Mouse (Mus musculus): ENCODE measurements around the gene Ubqln4. TPM values are rescaled to one million over a fixed set of nuclear protein-coding genes. Genes with fewer than 3 reads are reported as not detected.

Gene Ubqln4
- polyA plus RNA-seq, 1 experiment: 68.4 TPM

DNA sequence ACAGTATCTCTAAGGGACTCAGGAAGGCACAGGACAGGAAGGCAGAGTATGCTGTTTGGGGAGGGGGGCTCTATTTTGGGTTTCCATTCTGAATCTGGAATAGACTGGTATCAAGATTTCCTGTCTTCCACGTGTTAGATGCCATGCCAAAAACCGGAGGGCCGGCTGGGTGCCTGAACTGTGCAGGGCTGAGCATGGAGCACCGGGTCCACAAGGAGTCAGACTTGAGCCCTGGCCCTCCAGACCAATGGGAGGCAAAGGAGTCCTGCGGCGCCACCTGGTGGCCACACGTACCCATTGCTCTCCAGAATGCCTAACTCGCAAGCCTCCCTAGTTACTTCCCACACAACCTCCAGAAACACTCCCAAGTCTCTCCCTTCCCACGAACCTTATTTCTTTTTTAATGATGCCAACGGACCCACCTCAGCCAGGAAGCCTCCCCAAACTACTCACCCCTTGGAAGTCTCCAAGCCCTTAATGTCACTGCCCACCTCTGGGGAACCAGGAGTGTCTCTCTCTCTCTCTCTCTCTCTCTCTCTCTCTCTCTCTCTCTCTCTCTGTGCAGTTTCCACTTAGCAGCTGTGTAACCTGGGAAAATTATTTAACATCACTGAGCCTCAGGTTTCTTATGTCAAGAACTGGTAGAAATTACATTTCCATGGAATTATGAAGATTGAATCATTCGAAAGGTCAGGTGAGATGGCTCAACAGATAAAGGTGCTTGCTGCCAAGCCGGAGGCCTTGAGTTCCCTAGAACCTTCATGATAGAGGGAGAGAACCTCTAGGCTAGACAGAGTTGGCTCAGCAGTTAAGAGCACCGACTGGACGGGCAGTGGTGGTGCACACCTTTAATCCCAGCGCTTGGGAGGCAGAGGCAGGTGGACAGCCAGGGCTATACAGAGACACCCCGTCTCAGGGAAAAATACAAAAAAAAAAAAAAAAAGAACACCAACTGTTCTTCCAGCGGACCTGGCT is 27.1 kb upstream of the Ubqln4 start:
- DNase-seq (ENCODE audit: low read depth): no peak

DNA sequence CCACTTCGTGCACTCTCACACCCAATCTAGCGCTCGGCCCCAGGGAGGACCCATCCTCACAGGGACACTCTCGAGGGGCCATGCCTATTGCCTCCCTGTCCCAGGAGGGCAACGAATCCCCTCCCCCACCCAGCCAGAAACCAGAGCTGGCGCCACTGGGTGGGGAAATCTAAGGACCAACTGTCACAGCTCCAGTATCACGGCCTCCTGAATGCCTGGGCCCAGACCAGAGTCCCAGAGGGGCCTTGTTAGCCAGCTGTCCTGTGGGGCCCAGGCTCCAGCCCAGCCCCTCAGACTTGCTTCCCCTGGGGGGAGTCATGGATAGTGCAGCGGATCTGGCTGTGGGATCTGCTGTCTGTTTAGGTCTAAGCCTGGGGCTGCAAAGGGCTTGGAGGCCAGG is 26.0 kb upstream of the Ubqln4 start:
- DNase-seq (ENCODE audit: low read depth): no peak

DNA sequence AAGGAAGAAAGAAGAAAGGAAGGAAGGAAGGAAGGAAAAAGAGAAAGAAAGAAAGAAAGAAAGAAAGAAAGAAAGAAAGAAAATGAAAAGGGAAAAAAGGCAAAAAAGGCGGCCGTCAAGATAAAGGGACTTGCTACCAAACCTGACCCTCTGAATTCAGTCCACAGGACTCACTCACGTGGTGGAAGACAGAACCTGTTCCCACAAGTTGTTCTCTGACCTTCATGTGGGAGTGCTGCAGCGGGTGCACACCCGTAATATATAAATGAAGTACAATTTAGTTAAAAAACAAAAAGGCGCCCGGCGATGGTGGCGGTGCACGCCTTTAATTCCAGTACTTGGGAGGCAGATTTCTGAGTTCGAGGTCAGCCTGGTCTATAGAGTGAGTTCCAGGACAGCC is 24.9 kb upstream of the Ubqln4 start:
- DNase-seq (ENCODE audit: low read depth): no peak

DNA sequence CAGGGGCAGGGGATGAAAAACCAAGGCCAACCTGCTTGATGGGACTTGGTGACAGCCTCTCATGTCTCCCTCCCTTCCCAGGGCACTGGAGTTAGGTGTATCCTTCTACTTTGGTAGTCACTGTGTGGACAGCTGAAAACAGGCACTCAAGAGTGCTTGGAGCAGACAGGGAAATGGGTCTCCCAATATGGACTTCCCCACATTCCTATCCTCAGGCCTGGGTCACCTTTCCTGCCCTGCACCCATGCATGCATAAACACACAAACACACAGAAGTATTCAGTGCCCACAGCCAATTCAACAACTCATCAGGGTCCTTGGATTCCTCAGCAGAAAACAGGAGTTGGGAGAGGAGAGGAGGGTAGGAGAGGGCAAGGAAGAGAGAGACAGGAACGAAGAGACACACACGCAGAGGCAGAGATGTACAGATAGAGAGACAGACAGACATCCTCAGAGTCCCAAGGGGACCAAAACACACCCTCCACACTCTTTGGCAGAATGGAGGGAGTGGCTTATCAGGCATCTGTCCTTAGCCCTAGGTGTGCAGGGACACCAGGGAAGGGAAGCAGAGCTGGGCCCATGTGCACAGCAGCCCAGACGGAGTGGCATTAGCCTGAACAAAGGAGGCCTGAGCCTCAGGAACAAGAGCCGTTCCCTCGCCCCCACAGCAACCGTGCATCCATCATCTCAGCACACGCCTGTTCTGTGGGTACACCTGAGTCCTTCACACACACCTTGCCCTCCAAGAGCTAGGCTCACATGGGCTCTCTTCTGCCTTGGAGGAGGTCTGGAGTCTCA is 24.2 kb upstream of the Ubqln4 start:
- DNase-seq (ENCODE audit: low read depth): no peak

DNA sequence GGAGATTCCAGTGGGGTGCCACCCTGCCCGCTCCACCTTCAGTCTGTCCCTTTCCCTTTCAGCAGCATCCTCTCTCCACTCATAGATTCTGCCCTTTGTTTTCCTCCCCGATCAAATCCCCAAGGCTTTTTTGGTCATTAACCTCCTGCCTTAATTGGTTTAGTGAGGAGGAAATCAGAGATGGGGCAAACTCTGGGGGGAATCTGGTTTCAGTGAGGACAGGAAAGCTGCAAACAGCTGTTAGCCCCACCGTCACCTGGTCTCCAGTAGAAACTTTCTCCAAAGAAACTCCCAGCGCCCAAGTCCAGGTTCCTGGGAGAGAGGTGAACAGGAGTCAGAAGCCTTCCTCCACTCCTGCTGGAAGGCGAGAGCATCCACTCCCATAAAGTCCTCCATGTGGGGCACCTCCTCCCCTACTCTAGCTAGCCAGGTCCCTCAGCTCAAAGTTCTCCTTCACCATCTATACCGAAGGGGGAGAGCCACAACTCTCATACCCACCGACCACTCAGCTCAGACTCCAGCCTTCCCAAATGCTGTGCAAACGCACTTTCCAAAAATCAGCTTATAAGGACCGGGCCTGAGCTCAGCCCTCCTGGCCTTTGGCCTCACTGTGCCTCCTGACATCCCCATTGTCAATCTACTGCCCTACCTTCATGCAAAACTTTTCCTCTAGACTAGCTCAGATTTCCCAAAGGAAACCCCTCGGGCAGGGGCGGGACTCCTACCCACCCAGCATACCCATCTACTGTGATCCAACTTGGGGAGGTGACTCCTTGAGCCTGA is 23.3 kb upstream of the Ubqln4 start:
- DNase-seq (ENCODE audit: low read depth): no peak

DNA sequence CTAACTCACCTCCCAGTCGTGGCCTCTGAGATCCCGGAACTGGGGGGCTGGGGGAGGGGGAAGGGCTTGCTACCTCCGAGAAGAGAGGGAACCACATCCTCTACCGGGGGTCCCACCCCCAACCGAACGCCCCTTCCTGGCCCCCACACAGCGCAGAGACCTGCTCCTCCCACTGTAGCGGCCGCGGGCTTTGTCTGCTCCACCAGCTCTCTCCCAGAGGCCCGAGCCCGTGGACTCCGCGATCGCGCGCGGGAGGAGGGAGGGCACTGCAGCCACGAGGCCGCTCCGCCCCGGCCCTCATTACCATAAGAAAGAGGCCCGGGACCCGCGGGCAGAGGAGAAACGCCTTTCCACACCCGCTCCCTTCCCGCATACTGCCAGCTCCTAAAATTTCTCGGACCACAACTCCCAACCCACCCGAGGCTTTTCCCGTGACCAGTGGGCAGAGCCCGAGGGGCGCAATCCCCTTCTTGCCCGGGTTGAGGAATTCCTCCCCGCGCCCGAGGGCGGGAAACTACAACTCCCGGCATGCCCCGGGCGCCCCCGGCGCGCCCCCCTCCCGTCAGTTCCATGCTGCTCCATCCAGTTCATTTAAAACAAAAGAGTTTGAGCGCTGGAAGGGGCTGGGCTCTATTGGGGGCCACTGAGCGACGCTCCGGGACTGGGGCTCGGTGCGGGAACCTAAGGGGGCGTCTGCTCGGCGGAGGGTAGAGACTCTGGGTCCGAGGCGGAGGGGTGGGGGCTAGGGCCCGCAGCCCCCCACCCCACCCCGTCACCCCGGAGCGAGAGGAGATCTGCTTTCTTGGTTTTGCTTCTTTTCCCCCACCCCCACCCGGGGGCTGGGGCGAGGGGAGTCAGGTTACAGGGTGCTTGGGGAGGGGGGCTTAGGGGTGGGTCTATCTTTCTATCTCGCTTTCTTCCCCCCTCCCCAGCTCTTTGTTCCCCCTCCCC is 21.9 kb upstream of the Ubqln4 start:
- no peak for DNase-seq (ENCODE audit: low read depth)

DNA sequence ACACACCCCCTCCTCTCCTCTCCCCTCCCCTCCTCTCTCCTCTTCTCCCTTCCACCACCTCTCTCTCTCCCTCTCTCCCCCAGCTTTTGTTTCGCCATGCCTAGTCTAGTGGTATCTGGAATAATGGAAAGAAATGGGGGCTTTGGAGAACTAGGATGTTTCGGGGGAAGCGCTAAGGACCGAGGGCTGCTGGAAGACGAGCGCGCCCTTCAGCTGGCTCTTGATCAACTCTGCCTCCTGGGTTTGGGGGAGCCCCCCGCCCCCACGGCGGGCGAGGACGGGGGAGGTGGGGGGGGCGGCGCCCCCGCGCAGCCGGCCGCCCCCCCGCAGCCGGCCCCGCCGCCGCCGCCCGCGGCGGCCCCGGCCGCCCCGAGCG is 21.3 kb upstream of the Ubqln4 start, which contains the start of gene Mex3a:
Gene Mex3a (plus strand): TSS at position 97 of the 376 bp plus-strand sequence.
- no peak for DNase-seq (ENCODE audit: low read depth)

DNA sequence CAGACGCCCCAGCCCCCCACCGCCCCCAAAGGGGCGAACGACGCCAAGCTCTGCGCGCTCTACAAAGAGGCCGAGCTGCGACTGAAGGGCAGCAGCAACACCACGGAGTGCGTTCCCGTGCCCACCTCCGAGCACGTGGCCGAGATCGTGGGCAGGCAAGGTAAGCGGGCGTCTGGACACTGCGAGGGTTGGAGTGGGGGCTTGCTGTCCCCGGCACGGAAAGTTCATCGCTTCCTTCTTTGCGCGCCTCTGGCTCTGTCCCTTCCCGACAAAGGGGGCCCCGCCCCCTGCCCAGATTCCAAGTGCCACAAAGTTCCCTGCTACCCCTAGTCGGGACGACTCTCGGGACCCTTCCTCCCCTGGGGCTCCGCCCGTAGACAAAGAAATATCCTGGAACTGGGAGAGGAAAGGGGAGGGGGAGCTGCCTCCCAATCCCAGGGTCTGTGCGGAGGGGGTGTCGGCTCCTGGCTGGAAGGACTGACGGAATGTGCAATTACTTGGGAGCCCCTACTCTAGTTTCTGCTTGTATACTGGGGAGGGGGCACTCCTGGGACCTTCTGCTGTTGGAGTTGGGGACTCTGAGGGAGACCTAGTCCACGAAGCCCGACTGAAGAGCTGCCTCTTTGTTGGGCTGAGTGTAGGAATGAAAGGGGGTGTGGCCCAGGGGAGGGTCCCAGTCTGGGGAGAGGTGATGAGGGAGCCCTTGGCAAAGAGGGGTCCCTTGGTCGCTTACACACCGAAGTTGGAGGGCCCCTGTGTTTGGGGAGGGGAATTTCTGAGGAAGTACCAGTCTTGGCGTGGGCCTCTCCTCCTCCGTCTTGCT is 20.7 kb upstream of the Ubqln4 start:
- DNase-seq (ENCODE audit: low read depth): no peak

DNA sequence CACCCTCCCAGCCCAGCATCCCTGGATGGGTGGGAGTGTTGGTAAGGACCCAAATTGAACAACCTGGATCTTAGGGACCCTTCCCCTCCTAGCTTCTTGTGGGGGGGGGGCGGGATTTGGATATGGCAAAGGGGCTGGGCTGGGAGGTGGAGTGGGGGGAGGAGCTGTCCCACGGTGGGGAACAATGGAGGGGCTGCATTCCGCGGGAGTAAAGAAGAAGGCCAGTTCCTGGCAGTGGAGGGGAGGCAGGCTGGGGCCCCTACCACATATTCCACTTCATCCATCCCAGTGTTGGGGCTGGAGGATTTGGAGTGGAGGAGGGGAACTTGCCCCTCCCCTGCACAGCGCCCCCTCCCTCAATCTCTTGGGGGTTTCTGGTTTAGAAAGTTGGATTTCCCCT is 19.9 kb upstream of the Ubqln4 start:
- DNase-seq (ENCODE audit: low read depth): no peak

DNA sequence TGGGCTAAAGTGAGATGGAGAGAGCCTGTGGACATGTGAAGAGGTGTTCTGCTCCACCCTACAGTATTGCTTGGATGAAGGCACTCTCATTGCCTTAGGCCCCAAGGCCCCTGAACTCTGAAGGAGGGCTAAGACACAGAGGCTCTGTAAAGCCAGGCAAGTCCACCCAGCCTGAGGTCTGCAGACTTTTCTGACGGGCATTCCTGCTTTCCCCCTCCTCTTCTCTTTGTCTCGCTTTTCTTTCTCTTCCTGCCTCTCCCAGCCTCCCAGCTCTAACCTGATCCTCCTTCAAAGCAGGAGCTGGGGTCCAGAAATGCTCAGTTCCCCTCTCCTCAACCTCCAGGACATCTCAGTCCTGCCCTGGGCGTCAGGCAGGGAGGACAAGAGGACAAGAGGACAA is 18.6 kb upstream of the Ubqln4 start:
- DNase-seq (ENCODE audit: low read depth): no peak

DNA sequence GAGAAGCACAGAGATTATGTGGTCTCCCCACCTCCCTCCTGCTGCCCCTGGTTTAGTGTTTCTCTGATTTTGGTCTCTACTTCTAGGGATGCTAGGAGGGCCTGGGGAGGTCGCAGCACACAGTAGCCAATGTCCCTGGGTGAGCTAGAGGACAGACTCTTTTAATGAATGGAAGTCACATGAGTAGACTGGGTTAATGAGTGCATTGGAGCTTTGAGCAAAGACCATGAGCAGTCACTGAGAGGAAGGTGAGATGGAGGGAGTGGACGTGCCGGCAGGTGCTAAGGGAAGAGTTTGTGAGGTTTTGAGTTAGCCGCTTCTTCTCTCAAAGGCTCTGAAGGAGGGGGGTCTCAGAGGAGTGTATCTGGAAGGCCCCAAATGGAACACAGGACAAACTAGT is 18.0 kb upstream of the Ubqln4 start:
- no peak for DNase-seq (ENCODE audit: low read depth)

DNA sequence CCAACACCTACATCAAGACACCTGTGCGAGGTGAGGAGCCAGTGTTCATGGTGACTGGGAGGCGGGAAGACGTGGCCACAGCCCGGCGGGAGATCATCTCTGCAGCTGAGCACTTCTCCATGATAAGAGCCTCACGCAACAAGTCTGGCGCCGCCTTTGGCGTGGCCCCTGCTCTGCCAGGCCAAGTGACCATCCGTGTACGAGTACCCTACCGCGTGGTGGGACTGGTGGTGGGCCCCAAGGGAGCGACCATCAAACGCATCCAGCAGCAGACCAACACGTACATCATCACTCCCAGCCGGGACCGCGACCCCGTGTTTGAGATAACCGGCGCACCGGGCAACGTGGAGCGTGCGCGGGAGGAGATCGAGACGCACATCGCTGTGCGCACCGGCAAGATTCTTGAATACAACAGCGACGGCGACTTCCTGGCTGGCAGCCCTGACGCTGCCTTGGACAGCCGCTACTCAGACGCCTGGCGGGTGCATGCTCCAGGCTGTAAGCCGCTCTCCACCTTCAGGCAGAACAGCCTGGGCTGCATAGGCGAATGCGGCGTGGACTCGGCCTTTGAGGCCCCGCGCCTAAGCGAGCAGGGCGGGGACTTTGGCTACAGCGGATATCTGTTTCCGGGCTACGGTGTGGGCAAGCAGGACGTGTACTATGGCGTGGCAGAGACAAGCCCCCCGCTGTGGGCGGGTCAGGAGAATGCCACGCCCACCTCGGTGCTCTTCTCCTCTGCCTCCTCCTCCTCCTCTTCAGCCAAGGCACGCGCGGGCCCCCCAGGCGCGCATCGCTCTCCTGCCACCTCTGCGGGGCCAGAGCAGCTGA is 17.2 kb upstream of the Ubqln4 start:
- DNase-seq (ENCODE audit: low read depth): no peak

DNA sequence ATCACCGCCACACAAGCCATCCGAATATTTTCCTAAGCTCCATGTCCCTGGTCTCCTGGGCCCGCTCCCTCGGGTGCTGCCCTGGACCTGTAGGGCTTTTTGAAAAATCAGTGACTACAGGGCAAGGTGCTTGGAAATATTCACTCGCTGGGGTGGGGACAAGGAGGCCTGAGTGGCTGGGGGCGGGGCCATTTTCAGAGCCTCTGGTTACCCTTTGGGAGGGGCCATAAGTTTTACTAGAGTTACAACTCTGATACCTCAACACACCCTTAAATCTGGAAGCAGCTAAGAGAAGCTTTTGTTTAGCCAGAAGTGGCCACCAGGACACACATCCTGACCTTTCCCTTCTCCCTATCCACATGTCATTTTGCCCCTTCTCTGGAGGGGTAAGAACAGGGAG is 16.4 kb upstream of the Ubqln4 start:
- no peak for DNase-seq (ENCODE audit: low read depth)

DNA sequence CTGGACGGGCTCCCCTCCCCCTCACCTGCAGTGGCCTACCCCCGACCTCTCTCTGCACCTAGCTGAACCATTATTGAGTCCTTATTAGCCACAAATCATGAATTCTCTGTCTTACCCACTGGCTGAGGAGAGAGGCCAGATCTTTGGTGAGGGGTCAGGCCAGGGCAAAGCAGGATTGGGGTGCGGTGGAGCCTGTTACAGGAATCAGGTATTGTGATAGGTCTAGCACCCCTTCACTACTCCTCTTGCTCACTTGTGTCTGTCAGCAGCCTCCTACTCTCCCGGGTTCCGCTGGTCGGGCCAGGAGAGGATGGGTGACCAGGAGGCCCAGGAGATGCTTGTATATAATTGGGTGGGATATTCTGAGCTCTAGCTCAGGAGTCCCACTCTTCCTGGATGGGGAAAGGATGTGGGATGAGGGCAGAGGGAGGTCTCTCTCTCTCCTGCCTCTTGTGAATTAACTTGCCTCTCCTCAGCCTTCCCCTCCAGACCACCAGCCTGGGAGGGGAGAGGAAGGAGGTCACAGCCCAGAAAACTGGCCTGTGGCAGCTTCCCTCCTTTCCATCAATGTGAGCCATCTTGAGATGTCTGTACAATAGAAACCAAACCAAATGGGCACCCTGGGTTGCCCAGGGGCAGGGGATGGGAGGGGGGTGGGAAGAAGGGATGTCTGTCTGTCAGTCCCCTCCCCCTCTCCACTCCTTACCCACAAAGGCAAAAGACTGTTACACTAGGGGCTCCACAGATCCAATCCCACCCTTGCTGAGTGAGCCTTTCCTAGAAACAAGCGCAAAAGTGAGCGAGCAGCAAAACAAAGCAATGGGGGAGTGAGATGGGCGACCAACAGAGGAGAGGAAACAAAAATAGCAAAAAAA is 15.1 kb upstream of the Ubqln4 start:
- no peak for DNase-seq (ENCODE audit: low read depth)

DNA sequence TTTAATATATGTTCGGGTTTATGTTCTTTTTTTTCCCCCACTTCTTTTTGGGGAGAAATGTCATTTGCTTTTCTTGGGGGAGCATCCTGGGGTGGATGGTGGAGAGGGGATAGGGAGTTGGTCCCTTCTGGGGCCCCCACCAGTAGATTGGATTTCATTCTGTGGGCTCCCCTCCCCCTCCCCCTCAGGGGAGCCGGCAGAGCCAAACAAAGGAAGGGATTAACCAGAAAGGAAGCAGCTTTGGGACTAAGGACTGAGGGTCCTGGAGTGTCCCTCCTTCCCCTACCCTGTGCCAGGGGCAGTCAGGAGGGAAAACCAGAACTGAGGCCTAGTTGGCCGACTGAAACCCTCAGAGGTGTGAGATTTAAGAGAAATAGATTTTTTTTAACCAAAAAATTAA is 14.2 kb upstream of the Ubqln4 start:
- DNase-seq (ENCODE audit: low read depth): no peak

DNA sequence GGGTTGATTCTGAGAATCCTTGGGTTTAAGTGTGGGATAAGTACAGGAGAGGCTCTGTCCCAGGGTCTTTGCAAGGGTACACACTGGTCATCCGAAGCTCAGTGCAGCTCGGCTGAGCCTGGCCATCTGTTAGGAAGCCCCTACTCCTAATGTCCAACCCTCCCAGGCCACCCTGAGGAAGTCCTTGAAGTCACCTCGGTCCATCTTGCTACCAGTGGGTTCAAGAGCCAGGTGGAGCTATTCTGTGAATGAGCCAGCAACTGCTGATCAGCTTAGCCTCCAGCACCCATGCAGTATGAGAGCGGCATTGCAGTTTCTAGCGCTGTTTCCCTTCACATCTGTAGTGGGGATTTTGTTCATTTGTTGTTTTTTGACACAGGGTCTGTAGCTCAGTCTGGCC is 13.5 kb upstream of the Ubqln4 start:
- DNase-seq (ENCODE audit: low read depth): no peak

DNA sequence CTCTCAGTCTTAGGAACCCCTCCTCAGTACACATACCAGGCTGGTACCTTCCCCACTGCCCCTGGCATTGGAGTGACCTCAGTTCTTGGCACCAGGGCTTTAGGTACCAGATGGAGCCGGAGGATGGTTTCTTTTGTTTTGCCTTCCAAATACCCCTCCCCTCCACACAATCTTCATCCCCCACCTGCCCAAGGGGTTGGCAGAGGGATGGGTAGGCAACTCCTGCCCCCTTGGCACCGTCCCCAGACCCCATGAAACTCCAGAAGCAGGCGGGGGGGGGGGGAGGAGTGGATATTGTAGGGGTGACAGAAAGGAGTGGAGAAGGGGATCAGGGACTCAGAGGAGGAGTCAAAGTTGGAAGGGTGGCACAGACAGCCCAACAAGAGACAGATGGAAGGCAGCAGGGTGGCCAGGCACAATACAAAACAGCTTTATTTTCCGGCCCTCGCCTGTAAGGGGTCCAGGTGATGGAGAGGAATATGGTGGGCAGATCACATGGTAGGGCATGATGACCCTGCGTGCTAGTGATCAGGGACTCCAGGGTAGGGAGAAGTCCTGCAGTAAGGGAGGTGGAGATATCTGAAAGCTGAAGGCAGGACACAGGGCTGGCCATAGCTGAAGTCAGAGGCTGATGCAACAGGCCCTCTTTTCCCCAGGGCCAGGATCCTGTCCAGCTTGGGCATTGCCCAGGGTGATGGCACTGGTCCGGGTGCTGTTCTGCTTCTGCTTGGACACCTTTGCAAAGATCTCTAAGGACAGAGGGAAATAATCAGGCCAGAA is 11.7 kb upstream of the Ubqln4 start:
- DNase-seq (ENCODE audit: low read depth): no peak
